Mouse (Mus musculus) kidney, postnatal 10 days (tissue): Measurements from ENCODE around the gene Gucy1a1.
A peak's percentile ranks its signal among the peaks of the same experiment; 100 is the strongest.
"Not testable (repeated sequence)": the region's sequence is repeated elsewhere in the genome, so short reads cannot be mapped to it uniquely, and the experiment has no call there.

Source experiments
- DNase-seq: peaks from one replicate; pipeline ENCODE4 v3.0.0; 2021; ENCODE audit warnings: mixed read lengths

Gene Gucy1a1

GRCm38 (mm10) chr3:82145126-82145901 lies at the start of gene Gucy1a1:
Gene Gucy1a1 (minus strand): TSS chr3:82145789.
- DNase-seq = peak; percentile 85

- DNase-seq = no peak
These were observed 46.1 kb upstream of the Gucy1a1 start for GRCm38 (mm10) chr3:82191559-82192245.

- no peak for DNase-seq
These were observed 40.0 kb upstream of the Gucy1a1 start for GRCm38 (mm10) chr3:82185626-82186025.

- no peak for DNase-seq
These were observed 35.9 kb upstream of the Gucy1a1 start for GRCm38 (mm10) chr3:82181500-82181899.

GRCm38 (mm10) chr3:82180253-82180652 lies 34.7 kb upstream of the Gucy1a1 start:
- DNase-seq = no peak

GRCm38 (mm10) chr3:82175501-82175900 lies 29.9 kb upstream of the Gucy1a1 start:
- no peak for DNase-seq

GRCm38 (mm10) chr3:82167064-82167463 lies 21.5 kb upstream of the Gucy1a1 start:
- no peak for DNase-seq

GRCm38 (mm10) chr3:82165937-82166336 lies 20.3 kb upstream of the Gucy1a1 start:
- DNase-seq = no peak

GRCm38 (mm10) chr3:82162992-82163391 lies 17.4 kb upstream of the Gucy1a1 start:
- DNase-seq = not testable (repeated sequence)

GRCm38 (mm10) chr3:82145978-82146377 lies 389 bp upstream of the Gucy1a1 start:
- DNase-seq = no peak

- DNase-seq = peak; percentile 24
These were observed 864 bp downstream of the Gucy1a1 start for GRCm38 (mm10) chr3:82144725-82145125.

- DNase-seq = no peak
These were observed 4.8 kb downstream of the Gucy1a1 start for GRCm38 (mm10) chr3:82140781-82141180.

GRCm38 (mm10) chr3:82138002-82138667 lies 7.5 kb downstream of the Gucy1a1 start:
- DNase-seq = peak; percentile 20

- no peak for DNase-seq
These were observed 10.1 kb downstream of the Gucy1a1 start for GRCm38 (mm10) chr3:82135483-82135882.

- DNase-seq = no peak
These were observed 16.3 kb downstream of the Gucy1a1 start for GRCm38 (mm10) chr3:82129258-82129657.

GRCm38 (mm10) chr3:82124567-82124966 lies 21.0 kb downstream of the Gucy1a1 start:
- DNase-seq = no peak

GRCm38 (mm10) chr3:82118916-82119315 lies 26.7 kb downstream of the Gucy1a1 start:
- DNase-seq = no peak

GRCm38 (mm10) chr3:82112439-82112838 lies 33.1 kb downstream of the Gucy1a1 start:
- peak; percentile 74 for DNase-seq

- peak; percentile 62 for DNase-seq
These were observed 33.6 kb downstream of the Gucy1a1 start for GRCm38 (mm10) chr3:82111986-82112385.

- DNase-seq = no peak
These were observed 36.6 kb downstream of the Gucy1a1 start for GRCm38 (mm10) chr3:82108951-82109350.

GRCm38 (mm10) chr3:82104229-82104628 lies 41.4 kb downstream of the Gucy1a1 start:
- no peak for DNase-seq

- DNase-seq = no peak
These were observed 46.5 kb downstream of the Gucy1a1 start for GRCm38 (mm10) chr3:82099127-82099526.

- no peak for DNase-seq
These were observed 48.8 kb downstream of the Gucy1a1 start for GRCm38 (mm10) chr3:82096801-82097200.
